Mouse (Mus musculus) hindbrain, embryonic 13.5 days (tissue): ENCODE results near the gene Gna12. TPM values are rescaled to one million over a fixed set of nuclear protein-coding genes. Genes with fewer than 3 reads are reported as not detected.

ENCODE experiments used
- ATAC-seq: fragments of 200-750 bp; cut with Nextera tagmentation; 2 replicates; pipeline ENCODE4 v1.8.0; 2017; ENCODE audit warnings: moderate TSS enrichment; ENCODE audit not compliant: low FRiP score
- H3K27ac ChIP-seq: fragments of 300-500 bp; sonication (generic); 2 replicates; pipeline ENCODE4 v1.5.1; 2015; ENCODE audit warnings: inconsistent platforms, mild to moderate bottlenecking, moderate library complexity
- H3K27me3 ChIP-seq: fragments of 300-500 bp; sonication (generic); 2 replicates; pipeline ENCODE4 v1.6.1; 2015; ENCODE audit warnings: mild to moderate bottlenecking, inconsistent platforms
- H3K36me3 ChIP-seq: fragments of 300-500 bp; sonication (generic); 2 replicates; pipeline ENCODE4 v1.6.1; 2015; ENCODE audit warnings: mild to moderate bottlenecking, inconsistent platforms
- H3K4me1 ChIP-seq: fragments of 300-500 bp; sonication (generic); replicated peaks from 2 replicates; pipeline ENCODE4 v1.6.1; 2015; ENCODE audit warnings: inconsistent platforms
- H3K4me2 ChIP-seq: fragments of 300-500 bp; sonication (generic); 2 replicates; pipeline ENCODE4 v1.6.1; 2015; ENCODE audit warnings: inconsistent platforms, mild to moderate bottlenecking, moderate library complexity
- H3K4me3 ChIP-seq: fragments of 300-500 bp; sonication (generic); 2 replicates; pipeline ENCODE4 v1.5.1; 2015; ENCODE audit warnings: mild to moderate bottlenecking, inconsistent platforms
- H3K9ac ChIP-seq: fragments of 300-500 bp; sonication (generic); 2 replicates; pipeline ENCODE4 v1.6.1; 2015; ENCODE audit warnings: mild to moderate bottlenecking, inconsistent platforms
- H3K9me3 ChIP-seq: fragments of 300-500 bp; sonication (generic); 2 replicates; pipeline ENCODE4 v1.6.1; 2016; ENCODE audit warnings: inconsistent platforms
- WGBS: fragments of 180-500 bp; shearing (Covaris S2); methylation state at CpG from one replicate; pipeline ENCODE4 v1.1.7; 2015; 5-methylcytosine and 5-hydroxymethylcytosine counted together
- polyA plus RNA-seq: library from polyadenylated mRNA; unstranded; fragments of >200 nt; fragmentation: Nextera tagmentation; extraction: Ambion mirVana; gene quantifications from 2 replicates; pipeline ENCODE4 v1.2.1, GENCODE M21; 2015

Gna12 gene
- polyA plus RNA-seq, 1 experiment from 2014 or later: 12.1 TPM

DNA sequence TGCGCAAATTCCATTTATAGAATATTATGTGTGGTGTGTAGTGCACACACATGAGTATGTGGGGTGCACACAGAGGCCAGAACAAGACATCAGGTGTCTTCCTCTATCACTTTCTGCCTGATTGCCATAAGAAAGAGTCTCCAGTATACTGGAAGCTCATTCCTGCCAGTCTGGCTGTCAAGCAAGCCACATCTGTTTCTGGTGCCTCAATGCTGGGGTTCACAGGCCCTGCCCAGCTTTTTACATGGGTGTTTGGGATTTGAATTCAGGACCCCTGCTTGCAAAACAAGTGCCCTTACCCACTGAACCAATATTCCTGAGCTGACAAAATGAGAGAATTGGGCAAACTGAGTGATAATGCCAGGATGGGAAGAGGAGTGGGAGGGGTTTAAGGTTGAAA lies 4.1 kb downstream of the Gna12 start:
- Histone ChIP-seq H3K4me3 (no peak overlapping the region), H3K27ac (0 out of 2 replicates have a peak overlapping the region, but pooled peaks have one; percentile 4), H3K4me1 (peaks cover 51% of the 10 kb centered on the region), H3K36me3 (peaks cover 11% of the 10 kb centered on the region), H3K9ac (no peak overlapping the region), H3K27me3 (no peaks in the 10 kb centered on the region), H3K9me3 (no peaks in the 10 kb centered on the region), H3K4me2 (no peak overlapping the region)
- no peak for ATAC-seq
- WGBS: 100% methylated on average over 1 of the region's 1 CpGs

DNA sequence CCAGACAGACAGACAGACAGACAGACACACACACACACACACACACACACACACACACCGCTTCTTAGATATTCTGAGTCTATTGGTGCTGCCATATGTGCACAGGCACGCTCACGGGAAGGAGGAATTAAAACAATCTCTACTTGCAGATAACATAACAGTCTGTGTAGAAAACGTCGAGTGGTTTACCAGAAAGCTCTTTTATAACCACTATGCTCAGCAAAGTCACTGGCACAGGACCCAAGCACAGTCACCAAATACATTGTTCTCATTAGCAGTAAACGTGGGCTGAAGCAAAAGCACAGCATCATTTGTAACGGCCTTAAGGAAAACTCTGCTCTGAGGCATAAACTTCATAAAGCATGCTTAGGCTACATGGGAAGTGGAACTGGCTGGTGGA lies 6.1 kb downstream of the Gna12 start:
- peaks cover 56% of the 10 kb centered on the region for H3K4me1 ChIP-seq
- no peak for ATAC-seq
- H3K27ac ChIP-seq: no peak overlapping the region

DNA sequence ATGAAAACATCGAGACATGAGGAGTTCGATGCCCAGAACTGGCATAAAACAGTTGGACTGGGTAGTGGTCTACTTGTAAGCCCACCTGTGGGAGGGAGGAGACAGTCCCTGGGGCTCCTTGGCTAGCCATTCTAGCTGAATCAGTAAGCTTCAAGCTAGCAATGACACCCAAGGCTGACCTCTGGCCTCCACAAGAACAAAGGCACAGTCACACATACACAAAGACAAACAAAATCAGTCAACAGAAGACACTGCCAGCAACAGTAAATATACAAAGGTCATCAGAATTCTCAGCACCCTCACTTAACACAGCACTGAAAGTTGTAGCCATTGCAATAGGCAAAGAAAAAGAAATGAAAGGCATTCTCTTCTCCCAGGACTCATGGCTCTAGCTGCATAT lies 6.8 kb downstream of the Gna12 start:
- 90% methylated on average over 2 of the region's 2 CpGs for WGBS
- ATAC-seq: no peak
- Histone ChIP-seq H3K9ac (no peak overlapping the region), H3K27me3 (no peaks in the 10 kb centered on the region), H3K9me3 (no peaks in the 10 kb centered on the region), H3K27ac (no peak overlapping the region), H3K36me3 (peaks cover 11% of the 10 kb centered on the region), H3K4me3 (no peak overlapping the region), H3K4me2 (no peak overlapping the region), H3K4me1 (peaks cover 56% of the 10 kb centered on the region)

More for the DNA sequence above, 6.1 kb downstream of the Gna12 start:
- H3K27me3 ChIP-seq: no peaks in the 10 kb centered on the region
- H3K9ac ChIP-seq: no peak overlapping the region
- no peak overlapping the region for H3K4me2 ChIP-seq
- H3K36me3 ChIP-seq: peaks cover 11% of the 10 kb centered on the region
- H3K9me3 ChIP-seq: no peaks in the 10 kb centered on the region
- no peak overlapping the region for H3K4me3 ChIP-seq
- 89% methylated on average over 7 of the region's 7 CpGs for WGBS

DNA sequence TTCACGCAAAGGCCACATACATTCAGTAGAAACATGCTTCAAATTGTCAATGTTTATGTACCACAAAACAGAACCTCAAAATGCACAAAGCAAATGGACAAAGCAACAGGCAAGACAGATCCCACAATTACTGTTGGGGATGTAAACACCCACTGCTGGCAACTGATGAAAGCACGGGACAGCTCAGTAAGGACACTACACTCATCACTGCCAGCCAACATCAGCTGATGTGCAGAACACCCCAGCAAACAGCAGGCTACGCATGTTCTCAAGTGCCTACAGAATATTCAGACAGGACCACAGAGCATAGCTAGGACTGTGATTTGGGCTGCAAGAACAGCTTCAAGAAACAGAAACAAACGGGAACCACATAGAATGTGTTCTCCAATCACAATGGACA lies 8.3 kb downstream of the Gna12 start:
- H3K27me3 ChIP-seq: no peaks in the 10 kb centered on the region
- 93% methylated on average over 4 of the region's 4 CpGs for WGBS
- no peak overlapping the region for H3K4me3 ChIP-seq
- H3K9me3 ChIP-seq: no peaks in the 10 kb centered on the region
- no peak for ATAC-seq
- no peak overlapping the region; the same call in 1 of the 2 replicates for H3K27ac ChIP-seq
- no peak overlapping the region for H3K9ac ChIP-seq
- H3K36me3 ChIP-seq: peaks cover 11% of the 10 kb centered on the region
- no peak overlapping the region for H3K4me2 ChIP-seq
- H3K4me1 ChIP-seq: peaks cover 42% of the 10 kb centered on the region

DNA sequence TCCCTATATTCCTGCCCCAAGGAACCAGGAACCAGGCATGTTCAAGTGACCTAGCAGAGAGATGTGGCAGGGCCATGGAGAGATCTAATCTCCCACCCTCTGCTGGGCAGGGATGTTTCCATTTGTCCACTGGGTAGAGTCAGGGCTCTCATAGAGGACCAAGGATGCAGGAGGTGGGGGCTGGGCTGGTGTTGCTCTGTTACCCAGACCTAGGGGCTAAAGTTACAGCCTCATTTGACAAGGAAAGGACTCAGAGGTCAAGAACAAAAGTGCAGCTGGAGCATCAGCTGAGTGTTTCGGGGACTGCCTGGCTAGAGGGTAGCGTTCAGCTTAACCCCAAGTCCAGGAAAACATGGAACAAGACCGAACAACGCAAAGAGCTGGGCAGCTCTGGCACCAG lies 9.7 kb downstream of the Gna12 start:
- Histone ChIP-seq H3K27ac (no peak overlapping the region), H3K9ac (no peak overlapping the region), H3K4me3 (no peak overlapping the region), H3K9me3 (no peaks in the 10 kb centered on the region), H3K4me1 (peaks cover 34% of the 10 kb centered on the region), H3K36me3 (peaks cover 7% of the 10 kb centered on the region), H3K4me2 (no peak overlapping the region), H3K27me3 (no peaks in the 10 kb centered on the region)
- no peak for ATAC-seq
- WGBS: 83% methylated on average over 4 of the region's 4 CpGs

DNA sequence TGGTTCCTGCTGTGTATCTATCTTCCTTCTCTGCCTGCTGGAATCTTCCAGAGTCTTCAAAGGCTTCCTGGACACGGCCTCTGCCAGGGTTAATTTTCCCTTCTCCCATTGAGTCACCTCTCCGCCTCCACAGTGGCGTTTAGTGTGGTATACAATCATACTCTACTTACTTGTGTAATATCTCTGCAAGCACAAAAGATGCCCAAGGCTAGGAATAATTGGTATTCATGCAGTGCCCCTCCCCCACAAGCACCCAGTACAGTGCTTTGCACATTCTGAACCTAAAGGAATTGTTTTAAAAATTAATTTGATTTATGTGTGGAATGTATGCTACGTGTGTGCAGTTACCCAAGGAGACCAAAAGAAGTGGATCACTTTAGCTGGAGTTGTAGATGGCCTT lies 10.6 kb downstream of the Gna12 start:
- peaks cover under 1% of the 10 kb centered on the region; the same call in 1 of the 2 replicates for H3K36me3 ChIP-seq
- no peak overlapping the region for H3K9ac ChIP-seq
- H3K4me3 ChIP-seq: no peak overlapping the region
- H3K27ac ChIP-seq: no peak overlapping the region
- ATAC-seq: no peak
- H3K9me3 ChIP-seq: no peaks in the 10 kb centered on the region
- H3K4me1 ChIP-seq: peaks cover 44% of the 10 kb centered on the region
- H3K27me3 ChIP-seq: no peaks in the 10 kb centered on the region
- H3K4me2 ChIP-seq: no peak overlapping the region
- 59% methylated on average over 4 of the region's 4 CpGs for WGBS

DNA sequence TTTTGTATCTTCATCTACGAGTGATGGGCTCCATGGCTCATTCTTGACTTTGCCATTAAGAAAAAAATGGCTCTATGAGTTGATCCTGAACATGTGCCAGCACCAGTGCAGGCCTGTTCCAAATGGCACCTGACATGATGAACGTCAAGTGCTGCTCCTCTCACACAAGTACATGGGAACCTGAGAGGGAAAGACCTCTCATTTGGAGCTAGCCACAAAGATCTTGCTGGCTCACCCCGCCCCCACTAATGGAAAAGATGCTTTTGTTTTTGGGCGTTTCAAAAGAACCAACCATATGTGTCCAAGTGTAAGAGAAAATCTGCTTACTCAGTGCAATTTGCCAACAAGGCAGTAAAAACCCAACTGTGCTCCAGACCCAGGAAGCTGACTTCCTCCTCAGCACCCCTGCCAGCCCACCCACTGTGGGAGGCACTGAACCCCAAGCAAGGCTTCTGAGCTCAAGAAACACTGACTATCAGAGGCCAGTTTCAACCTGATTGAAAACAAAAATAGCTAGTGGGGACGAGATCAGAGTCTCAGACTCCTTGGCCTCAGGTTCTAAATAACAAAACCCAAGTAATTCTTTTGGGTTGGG lies 11.7 kb downstream of the Gna12 start:
- Histone ChIP-seq H3K4me3 (no peak overlapping the region), H3K9ac (no peak overlapping the region), H3K9me3 (no peaks in the 10 kb centered on the region), H3K4me1 (peaks cover 54% of the 10 kb centered on the region), H3K36me3 (no peaks in the 10 kb centered on the region), H3K27me3 (no peaks in the 10 kb centered on the region), H3K27ac (peak overlapping the region; percentile 27; the same call in 1 of the 2 replicates), H3K4me2 (no peak overlapping the region)
- ATAC-seq: no peak
- WGBS: 85% methylated on average over 5 of the region's 5 CpGs

DNA sequence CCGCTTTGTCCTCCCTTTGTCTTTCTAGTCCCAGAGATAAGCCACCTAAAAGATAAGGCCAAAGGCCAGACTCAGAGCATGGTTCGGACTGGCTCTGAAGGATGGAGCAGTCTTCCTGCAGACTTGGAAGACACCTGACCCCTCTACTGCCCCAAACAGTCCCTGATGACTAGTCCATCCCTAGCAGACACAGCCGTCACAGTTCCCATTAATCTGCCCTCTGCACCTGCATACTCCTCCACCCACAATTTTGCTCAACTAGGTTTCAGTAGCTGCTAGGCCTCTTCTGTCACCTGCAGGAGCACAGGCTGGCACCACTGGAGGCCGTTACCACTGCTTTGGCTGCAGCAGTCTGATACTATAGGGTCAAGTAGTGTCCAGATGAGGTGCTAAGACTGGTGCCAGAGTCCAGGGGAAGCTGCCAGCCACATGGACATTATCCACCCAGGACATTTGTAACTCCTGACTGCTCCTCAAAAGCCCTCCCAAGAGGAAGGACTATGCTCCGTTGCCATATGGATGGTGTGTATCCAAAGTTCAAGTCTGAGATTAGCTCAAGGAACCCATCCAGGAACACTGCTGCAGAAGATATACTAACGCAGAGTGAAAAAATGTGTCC lies 13.2 kb downstream of the Gna12 start:
- 90% methylated on average over 6 of the region's 6 CpGs for WGBS
- Histone ChIP-seq H3K9me3 (no peaks in the 10 kb centered on the region), H3K27me3 (no peaks in the 10 kb centered on the region), H3K4me1 (peaks cover 64% of the 10 kb centered on the region), H3K36me3 (no peaks in the 10 kb centered on the region), H3K9ac (no peak overlapping the region), H3K4me2 (no peak overlapping the region), H3K27ac (no peak overlapping the region), H3K4me3 (no peak overlapping the region)
- ATAC-seq: no peak

DNA sequence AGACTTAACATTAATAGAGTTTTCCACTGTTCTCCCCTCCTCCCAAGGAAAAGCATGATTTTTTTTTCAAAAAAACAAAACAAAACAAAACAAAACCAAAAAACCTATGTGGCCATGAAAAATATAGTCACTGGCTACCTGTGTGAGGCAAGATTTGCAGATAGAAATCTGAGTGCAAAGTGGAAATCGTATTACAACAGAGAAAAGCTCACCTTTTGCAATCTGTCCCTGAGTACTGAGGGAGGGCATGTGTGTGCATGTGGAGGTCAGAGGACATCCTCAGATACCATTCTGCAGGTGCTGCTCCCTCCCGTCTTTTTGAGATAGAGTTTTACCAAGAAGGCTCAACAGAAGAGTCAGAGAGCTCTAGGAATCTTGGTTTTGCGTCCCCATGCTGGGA lies 14.2 kb downstream of the Gna12 start:
- H3K9ac ChIP-seq: no peak overlapping the region
- no peak overlapping the region for H3K4me2 ChIP-seq
- no peak for ATAC-seq
- no peak overlapping the region for H3K4me3 ChIP-seq
- H3K27ac ChIP-seq: no peak overlapping the region
- no peaks in the 10 kb centered on the region for H3K9me3 ChIP-seq
- H3K4me1 ChIP-seq: peaks cover 70% of the 10 kb centered on the region
- no peaks in the 10 kb centered on the region for H3K36me3 ChIP-seq
- H3K27me3 ChIP-seq: no peaks in the 10 kb centered on the region
- 85% methylated on average over 3 of the region's 3 CpGs for WGBS

DNA sequence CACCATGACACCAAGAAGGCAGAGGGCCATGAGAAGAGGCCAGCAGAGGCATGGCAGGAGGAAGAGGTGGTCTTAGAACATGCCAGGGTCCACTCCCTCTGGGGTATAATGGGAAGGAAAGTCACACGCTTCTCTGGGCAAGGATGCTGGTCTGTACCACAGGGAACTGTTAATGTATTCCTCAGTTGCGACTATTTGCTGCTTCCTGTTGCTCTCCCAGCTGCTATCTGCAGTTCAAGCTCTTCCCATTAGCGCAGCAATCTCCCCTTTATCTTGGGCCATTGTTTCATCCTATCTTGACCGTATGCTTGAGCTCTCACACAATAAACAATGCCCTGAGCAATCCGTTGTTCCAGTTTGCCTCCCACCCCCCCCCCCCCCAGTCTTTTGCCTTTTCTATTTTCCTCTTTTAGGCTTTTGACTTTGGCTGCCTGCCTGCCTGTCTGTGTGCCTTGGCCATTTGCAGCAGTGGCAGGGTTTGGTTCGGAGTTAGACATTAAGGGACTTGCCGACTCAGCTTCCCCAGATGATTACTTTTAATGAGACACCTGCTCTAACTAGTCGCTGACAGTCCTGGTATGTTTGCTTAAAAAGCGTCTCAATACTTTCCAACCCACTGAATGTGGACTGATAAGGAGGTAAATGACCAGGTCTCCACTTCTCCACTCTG lies 15.0 kb downstream of the Gna12 start:
- H3K27me3 ChIP-seq: no peaks in the 10 kb centered on the region
- peak; percentile 41; the same call in 1 of the 2 replicates for ATAC-seq
- H3K9ac ChIP-seq: no peak overlapping the region
- no peaks in the 10 kb centered on the region for H3K9me3 ChIP-seq
- no peak overlapping the region for H3K4me3 ChIP-seq
- peaks cover 71% of the 10 kb centered on the region for H3K4me1 ChIP-seq
- no peaks in the 10 kb centered on the region for H3K36me3 ChIP-seq
- H3K27ac ChIP-seq: peak overlapping the region; percentile 84
- peak overlapping the region; percentile 4; the same call in 1 of the 2 replicates for H3K4me2 ChIP-seq
- WGBS: 14% methylated on average over 9 of the region's 9 CpGs

DNA sequence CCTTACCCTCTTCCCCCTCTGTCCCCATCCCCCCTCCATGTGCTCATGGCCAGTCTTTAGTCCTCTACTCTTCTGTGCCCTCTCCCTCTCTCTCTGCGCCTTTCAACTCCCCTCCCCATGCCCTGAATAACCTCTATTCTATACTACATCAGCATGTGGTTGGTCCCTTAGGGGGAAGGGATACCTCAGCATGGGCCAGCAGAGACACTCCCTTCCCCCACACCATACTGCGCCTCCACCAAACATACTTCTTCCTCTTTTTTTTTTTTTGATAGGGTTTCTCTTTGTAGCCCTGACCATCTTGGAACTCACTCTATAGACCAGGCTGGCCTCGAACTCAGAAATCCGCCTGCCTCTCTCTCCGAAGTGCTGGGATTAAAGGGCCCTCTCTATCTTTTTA lies 15.8 kb downstream of the Gna12 start:
- no peak overlapping the region for H3K9ac ChIP-seq
- peaks cover 72% of the 10 kb centered on the region for H3K4me1 ChIP-seq
- no peak overlapping the region for H3K4me3 ChIP-seq
- no peaks in the 10 kb centered on the region for H3K9me3 ChIP-seq
- H3K27ac ChIP-seq: no peak overlapping the region
- H3K36me3 ChIP-seq: no peaks in the 10 kb centered on the region
- no peaks in the 10 kb centered on the region for H3K27me3 ChIP-seq
- WGBS: 60% methylated on average over 5 of the region's 5 CpGs
- ATAC-seq: no peak
- H3K4me2 ChIP-seq: no peak overlapping the region

DNA sequence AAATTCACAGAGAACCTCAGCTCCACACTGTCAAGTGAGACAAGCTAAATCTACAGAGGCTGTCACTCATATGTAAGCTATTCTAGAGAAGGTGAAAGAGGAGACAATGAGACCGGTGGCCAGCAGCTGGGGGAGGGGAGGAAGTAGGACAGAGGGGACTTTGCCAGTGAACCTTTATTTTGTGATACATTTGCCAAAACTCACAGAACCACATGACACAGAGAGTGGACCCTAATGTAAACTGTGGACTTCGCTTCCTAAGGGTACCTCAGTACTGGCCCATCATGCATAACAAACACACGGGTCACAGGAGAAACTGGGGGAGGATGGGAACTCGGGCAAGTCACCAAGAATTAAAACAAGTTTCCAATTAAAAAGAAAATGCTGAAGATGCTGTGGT lies 17.5 kb downstream of the Gna12 start:
- Histone ChIP-seq H3K4me3 (no peak overlapping the region), H3K36me3 (no peaks in the 10 kb centered on the region), H3K27me3 (no peaks in the 10 kb centered on the region), H3K27ac (no peak overlapping the region), H3K9ac (no peak overlapping the region), H3K4me2 (no peak overlapping the region), H3K9me3 (no peaks in the 10 kb centered on the region), H3K4me1 (peaks cover 61% of the 10 kb centered on the region)
- 59% methylated on average over 4 of the region's 4 CpGs for WGBS
- no peak for ATAC-seq

DNA sequence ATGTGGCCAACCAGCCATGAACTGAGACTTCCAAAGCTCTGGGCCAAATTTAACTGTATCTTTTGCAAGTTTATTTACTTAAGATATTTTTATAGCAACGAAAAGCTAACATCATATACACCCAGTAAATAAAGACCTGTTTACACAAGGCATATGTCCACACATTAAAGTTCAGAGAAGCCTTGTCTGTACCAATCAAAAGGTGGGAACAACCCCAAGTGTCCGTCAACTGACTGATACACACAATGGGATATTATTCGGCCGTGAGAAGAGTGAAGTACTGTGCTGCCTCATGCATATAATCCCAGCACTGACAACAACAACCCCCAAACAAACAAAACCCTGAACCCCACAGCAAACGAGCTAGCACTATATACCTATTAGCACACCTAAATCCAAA lies 18.2 kb downstream of the Gna12 start:
- H3K4me3 ChIP-seq: no peak overlapping the region
- no peaks in the 10 kb centered on the region for H3K36me3 ChIP-seq
- WGBS: 66% methylated on average over 5 of the region's 5 CpGs
- ATAC-seq: no peak
- H3K27ac ChIP-seq: no peak overlapping the region
- no peaks in the 10 kb centered on the region for H3K27me3 ChIP-seq
- no peak overlapping the region for H3K4me2 ChIP-seq
- H3K9me3 ChIP-seq: no peaks in the 10 kb centered on the region
- peaks cover 65% of the 10 kb centered on the region for H3K4me1 ChIP-seq
- no peak overlapping the region for H3K9ac ChIP-seq
